Comparison of ENCODE assay signal across 9 mouse cellular contexts in the genomic region with DNA sequence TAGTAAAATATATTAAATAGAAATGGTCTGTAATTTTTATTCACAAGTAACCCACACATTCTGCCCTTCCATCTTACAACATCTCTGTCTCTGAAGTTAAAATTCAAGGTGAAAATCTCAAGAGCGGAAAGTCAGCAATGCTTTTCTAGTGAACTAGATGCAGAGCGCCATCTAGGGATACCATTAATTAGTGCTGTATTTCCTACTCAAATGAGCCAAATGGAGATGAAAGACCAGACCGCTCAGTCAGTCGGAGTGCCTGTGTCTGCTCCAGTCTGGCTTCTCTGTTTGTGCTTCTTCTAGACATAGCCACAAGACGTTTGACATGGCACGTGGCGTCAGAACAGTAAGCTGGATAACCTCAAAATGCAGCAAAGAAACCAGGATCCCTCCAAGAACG. TPM values are rescaled to one million over a fixed set of nuclear protein-coding genes. Genes with fewer than 3 reads are reported as not detected.
DNase-seq lines count a peak whose midpoint lies in the region; ATAC-seq and TF ChIP-seq lines count a peak whose summit lies in the region.
"Had no signal": no experiment of that assay in that cellular context is flagged by ENCODE, and none has a peak within 500 bp of the region (broad histone marks: within the 10 kb centered on the region; RNA-seq: fewer than 3 reads in every experiment).

No protein-coding gene starts in this region.

- no peak overlapping the region for H3K4me3 ChIP-seq in kidney, adult 2 months (ENCODE audit: insufficient read depth, low read depth, low read length)
- no peak overlapping the region for H3K4me3 ChIP-seq in kidney, embryonic 16.5 days (ENCODE audit: low read length)
- no peak overlapping the region for H3K4me3 ChIP-seq in ES-Bruce4 (ENCODE audit: low read depth, low read length)

- no peaks in the 10 kb centered on the region for H3K9me3 ChIP-seq in kidney, embryonic 16.5 days (ENCODE audit: low read length)
- H3K9me3 ChIP-seq in ES-Bruce4 (replicated peaks; ENCODE audit: control insufficient read depth, insufficient read depth, low read length, poor library complexity, severe bottlenecking), result no peaks in the 10 kb centered on the region

- no peaks in the 10 kb centered on the region for H3K4me1 ChIP-seq in kidney, adult 2 months (ENCODE audit: control insufficient read depth, insufficient read depth, low read length)
- H3K4me1 ChIP-seq in kidney, embryonic 16.5 days (ENCODE audit: insufficient read depth, low read length), result no peaks in the 10 kb centered on the region
- no peaks in the 10 kb centered on the region for H3K4me1 ChIP-seq in ES-Bruce4 (ENCODE audit: control insufficient read depth, insufficient read depth, low read length)

- peak; percentile 23; the same call in 1 of the 2 replicates for TF ChIP-seq CTCF in kidney, adult 2 months (conservative IDR thresholded peaks at IDR 0.05; ENCODE audit: insufficient read depth, insufficient read length, low read depth, low read length)
- peak; percentile 27 for TF ChIP-seq CTCF in ES-Bruce4 (IDR thresholded peaks at IDR 0.05; ENCODE audit: low read depth, low read length)

- no peak for TF ChIP-seq POLR2A in kidney, adult 2 months (IDR thresholded peaks at IDR 0.05; ENCODE audit: low read depth, low read length)
- TF ChIP-seq POLR2A in ES-Bruce4 (IDR thresholded peaks at IDR 0.05; ENCODE audit: insufficient read depth, low read length), result no peak

- H3K27me3 ChIP-seq in kidney, adult 2 months (replicated peaks; ENCODE audit: control insufficient read depth, insufficient read depth, low read length), result no peaks in the 10 kb centered on the region
- no peaks in the 10 kb centered on the region for H3K27me3 ChIP-seq in kidney, embryonic 16.5 days (ENCODE audit: insufficient read depth, low read length)
- H3K27me3 ChIP-seq in ES-Bruce4 (ENCODE audit: control insufficient read depth, insufficient read depth, low read length, poor library complexity, severe bottlenecking), result no peaks in the 10 kb centered on the region

- TF ChIP-seq EP300 in ES-Bruce4 (IDR thresholded peaks at IDR 0.05; ENCODE audit: insufficient read depth, low read depth, low read length), result no peak

- H3K9ac ChIP-seq in kidney, embryonic 16.5 days (replicated peaks; ENCODE audit: low read length), result no peak overlapping the region
- H3K9ac ChIP-seq in ES-Bruce4 (ENCODE audit: low read depth, poor library complexity, severe bottlenecking), result no peak overlapping the region

- WGBS in kidney, adult 2 months, result 22% methylated on average over 8 of the region's 8 CpGs
- WGBS in kidney, embryonic 16.5 days, result 33% methylated on average over 8 of the region's 8 CpGs

- H3K27ac ChIP-seq in kidney, adult 2 months (ENCODE audit: insufficient read depth, low read depth, low read length), result no peak overlapping the region
- H3K27ac ChIP-seq in kidney, embryonic 16.5 days (ENCODE audit: low read length), result no peak overlapping the region
- H3K27ac ChIP-seq in ES-Bruce4 (ENCODE audit: insufficient read depth, low read length), result no peak overlapping the region

- peak; percentile 58 for DNase-seq in kidney, adult 2 months
- peak; percentile 7 for DNase-seq in adrenal gland, postnatal 25 days
- peak; percentile 70 to 83 for DNase-seq in heart, postnatal 10 days
- DNase-seq in left cerebral cortex, postnatal 14 days (ENCODE audit: low spot score in 2 of 2), result peak; percentile 80 to 83
- DNase-seq in retina, postnatal 1 day, result peak; percentile 64
- no peak for DNase-seq in urinary bladder, postnatal 36 days (ENCODE audit: low spot score in 2 of 2)

- no peak overlapping the region for H3K4me2 ChIP-seq in kidney, embryonic 16.5 days (replicated peaks; ENCODE audit: low read depth, low read length)

- no peaks in the 10 kb centered on the region for H3K36me3 ChIP-seq in kidney, adult 2 months (ENCODE audit: control insufficient read depth, insufficient read depth, low read length)
- H3K36me3 ChIP-seq in kidney, embryonic 16.5 days (ENCODE audit: insufficient read depth, low read length), result no peaks in the 10 kb centered on the region
- no peaks in the 10 kb centered on the region for H3K36me3 ChIP-seq in ES-Bruce4 (ENCODE audit: control insufficient read depth, insufficient read depth, low read length, poor library complexity, severe bottlenecking)

- intact Hi-C loops in heart, postnatal 10 days (cut with DNase I), result loop anchor here (1.0 to 10.0 kb wide), 3 partner anchors 55 to 445 kb away; no protein-coding TSS in a partner anchor
- intact Hi-C loops in left cerebral cortex, postnatal 14 days (cut with DNase I), result loop anchor here (1.0 kb wide), 1 partner anchor 59 kb away; no protein-coding TSS in a partner anchor

- ATAC-seq in kidney, embryonic 16.5 days (ENCODE audit: low FRiP score, low TSS enrichment), result no peak

RNA-seq across cellular contexts. Expression of a gene that starts 44.6 kb away (rescaled TPM):
- 0.06 and 0.45 TPM in 2 replicates for polyA plus RNA-seq in kidney, adult 2 months (2012; rRNA removed)
- 0.09 and 0.17 TPM in 2 replicates for polyA plus RNA-seq in kidney, embryonic 16.5 days (2015; fragmentation: Nextera tagmentation; extraction: Ambion mirVana)
- polyA plus RNA-seq in ES-Bruce4 (2011; ENCODE audit: insufficient read depth, insufficient read length, low read depth, missing spikeins), result not detected in 2 replicates
- total RNA-seq in adrenal gland, postnatal 25 days (2021), result 0.27 TPM in 1 of 2 replicates, not detected in the other
- total RNA-seq in heart, postnatal 10 days (2021), result 1 to 10 TPM; 1.0 TPM
- total RNA-seq in left cerebral cortex, postnatal 14 days (2021), result not detected
- polyA plus RNA-seq: liver, embryonic 16.5 days had no signal

Comparison
In these comparisons a context has a peak if more than half of its experiments do, and no peak if none do; other contexts are left out.
1. DNase-seq: peak in kidney, adult 2 months (single experiment), adrenal gland, postnatal 25 days (single experiment), heart, postnatal 10 days (2 of 2), left cerebral cortex, postnatal 14 days (2 of 2) and retina, postnatal 1 day (single experiment); none in urinary bladder, postnatal 36 days (0 of 2).